8 mouse cellular contexts compared by ENCODE assay signal in genomic region chr1:151686696-151687095, GRCm38 (mm10).
A peak's percentile ranks its signal among the peaks of the same experiment; 100 is the strongest.
DNase-seq lines count a peak whose midpoint lies in the region; ATAC-seq lines count a peak whose summit lies in the region.

No protein-coding gene starts in this region.

- no peaks in the 10 kb centered on the region for H3K27me3 ChIP-seq in embryonic facial prominence, embryonic 15.5 days
- H3K27me3 ChIP-seq in midbrain, embryonic 13.5 days, result no peaks in the 10 kb centered on the region

- peak overlapping the region; percentile 10 for H3K4me2 ChIP-seq in embryonic facial prominence, embryonic 15.5 days (replicated peaks)
- no peak overlapping the region for H3K4me2 ChIP-seq in midbrain, embryonic 13.5 days (replicated peaks)

- no peaks in the 10 kb centered on the region for H3K36me3 ChIP-seq in embryonic facial prominence, embryonic 15.5 days
- no peaks in the 10 kb centered on the region for H3K36me3 ChIP-seq in midbrain, embryonic 13.5 days

- no peak overlapping the region for H3K4me3 ChIP-seq in embryonic facial prominence, embryonic 15.5 days (replicated peaks)
- H3K4me3 ChIP-seq in midbrain, embryonic 13.5 days (replicated peaks), result no peak overlapping the region

- DNase-seq in layer of hippocampus, adult 9-11 months, result peak; percentile 57
- no peak for DNase-seq in layer of hippocampus, postnatal 14 days (ENCODE audit: low spot score in 2 of 2)
- DNase-seq in heart, postnatal 10 days, result peak; percentile 70 to 75
- no peak for DNase-seq in ovary, postnatal 14 days (ENCODE audit: low spot score)
- no peak for DNase-seq in Muller cell, postnatal 12 days (ENCODE audit: inconsistent ontology term)

- ATAC-seq in embryonic facial prominence, embryonic 15.5 days (ENCODE audit: insufficient number of reproducible peaks, low FRiP score, low TSS enrichment, low read depth), result peak; percentile 68; the same call in 1 of the 2 replicates
- peak; percentile 41 for ATAC-seq in monocyte, adult 5-6 weeks (replicated peaks; ENCODE audit: insufficient number of reproducible peaks, low FRiP score, low TSS enrichment, poor library complexity, severe bottlenecking)
- ATAC-seq in midbrain, embryonic 13.5 days, result no peak

- H3K9ac ChIP-seq in embryonic facial prominence, embryonic 15.5 days, result no peak overlapping the region
- no peak overlapping the region for H3K9ac ChIP-seq in midbrain, embryonic 13.5 days (replicated peaks)

- peaks cover 45% of the 10 kb centered on the region for H3K4me1 ChIP-seq in embryonic facial prominence, embryonic 15.5 days
- H3K4me1 ChIP-seq in midbrain, embryonic 13.5 days (replicated peaks), result peaks cover 5% of the 10 kb centered on the region

- H3K27ac ChIP-seq in embryonic facial prominence, embryonic 15.5 days (replicated peaks), result peak overlapping the region; percentile 88
- H3K27ac ChIP-seq in midbrain, embryonic 13.5 days, result no peak overlapping the region

- WGBS in embryonic facial prominence, embryonic 15.5 days, result 8% methylated on average over 8 of the region's 8 CpGs
- 68% methylated on average over 8 of the region's 8 CpGs for WGBS in midbrain, embryonic 13.5 days

- intact Hi-C loops in heart, postnatal 10 days (cut with DNase I), result no loop called here

- no peaks in the 10 kb centered on the region for H3K9me3 ChIP-seq in embryonic facial prominence, embryonic 15.5 days (replicated peaks)
- no peaks in the 10 kb centered on the region for H3K9me3 ChIP-seq in midbrain, embryonic 13.5 days

Comparison
In these comparisons a context has a peak if more than half of its experiments do, and no peak if none do; other contexts are left out.
1. DNase-seq: peak in layer of hippocampus, adult 9-11 months (single experiment) and heart, postnatal 10 days (2 of 2); none in layer of hippocampus, postnatal 14 days (0 of 2), ovary, postnatal 14 days (single experiment) and Muller cell, postnatal 12 days (single experiment).